Mouse (Mus musculus) embryonic fibroblast, embryonic 13.5 days (primary cell): ENCODE data around the gene Mn1. TPM values are rescaled to one million over a fixed set of nuclear protein-coding genes. Genes with fewer than 3 reads are reported as not detected.
A peak's percentile ranks its signal among the peaks of the same experiment; 100 is the strongest.

Experiments used
- H3K27ac ChIP-seq: 2 replicates; pipeline ENCODE4 v1.5.1; 2012; ENCODE audit warnings: low read length, control low read depth, inconsistent platforms; ENCODE audit not compliant: insufficient read depth
- H3K4me1 ChIP-seq: 2 replicates; pipeline ENCODE4 v1.6.1; 2011; ENCODE audit warnings: low read length; ENCODE audit not compliant: control insufficient read depth, insufficient read depth
- H3K4me3 ChIP-seq: 2 replicates; pipeline ENCODE4 v1.5.1; 2011; ENCODE audit warnings: mild to moderate bottlenecking, control low read depth, low read length; ENCODE audit not compliant: insufficient read depth
- CTCF ChIP-seq: IDR thresholded peaks from 2 replicates; pipeline ENCODE4 v1.5.1; 2011; ENCODE audit warnings: mild to moderate bottlenecking, control low read depth, low read length, moderate library complexity, borderline replicate concordance; ENCODE audit not compliant: insufficient read depth
- POLR2A ChIP-seq: IDR thresholded peaks from 2 replicates; pipeline ENCODE4 v1.6.1; 2011; ENCODE audit warnings: low read depth, mild to moderate bottlenecking, control low read depth, low read length, moderate library complexity
- polyA plus RNA-seq: library from polyadenylated mRNA; stranded (reverse); fragments of >200 nt; gene quantifications from 2 replicates; pipeline ENCODE4 v1.2.4, GENCODE M21; 2011; ENCODE audit warnings: low read depth; ENCODE audit not compliant: missing spikeins, insufficient read length

Gene Mn1
- polyA plus RNA-seq, 1 experiment: 21.7 TPM

DNA sequence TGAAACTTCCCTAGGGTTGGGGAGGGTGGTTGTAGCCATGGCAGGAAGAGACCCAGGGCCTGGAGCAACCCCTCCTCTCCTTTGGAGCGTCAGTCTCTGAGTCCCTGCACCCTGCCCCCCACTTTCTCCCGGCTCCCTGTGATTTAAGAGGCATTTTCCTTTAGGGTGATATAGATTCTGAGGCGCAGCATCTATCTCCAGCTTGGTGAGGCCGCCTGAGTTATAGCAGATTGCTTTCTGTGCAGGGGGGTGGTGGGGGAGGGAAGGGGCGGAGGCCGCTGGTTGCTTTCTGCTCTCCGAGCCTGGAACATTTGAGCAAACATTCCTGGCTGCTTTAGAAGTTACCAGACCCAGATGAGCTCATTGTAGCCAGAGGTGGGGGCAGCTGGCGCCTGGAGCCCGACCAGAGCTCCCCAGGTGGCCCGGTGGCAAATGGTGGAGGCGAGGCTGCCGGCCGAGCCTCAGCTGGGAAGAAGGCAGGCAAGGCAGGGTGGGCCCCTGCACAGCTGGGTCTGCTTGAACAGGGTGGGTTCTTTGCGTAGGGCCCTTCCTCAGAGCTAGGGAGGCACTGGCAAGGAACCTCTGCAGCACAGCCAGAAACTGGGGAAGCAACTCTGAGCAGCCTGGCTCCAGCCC is 8.6 kb upstream of the Mn1 start:
- peak overlapping the region; percentile 21; the same call in 1 of the 2 replicates for H3K27ac ChIP-seq
- no peak overlapping the region for H3K4me3 ChIP-seq
- peaks cover 9% of the 10 kb centered on the region for H3K4me1 ChIP-seq
- no peak for TF ChIP-seq POLR2A
- no peak for TF ChIP-seq CTCF

DNA sequence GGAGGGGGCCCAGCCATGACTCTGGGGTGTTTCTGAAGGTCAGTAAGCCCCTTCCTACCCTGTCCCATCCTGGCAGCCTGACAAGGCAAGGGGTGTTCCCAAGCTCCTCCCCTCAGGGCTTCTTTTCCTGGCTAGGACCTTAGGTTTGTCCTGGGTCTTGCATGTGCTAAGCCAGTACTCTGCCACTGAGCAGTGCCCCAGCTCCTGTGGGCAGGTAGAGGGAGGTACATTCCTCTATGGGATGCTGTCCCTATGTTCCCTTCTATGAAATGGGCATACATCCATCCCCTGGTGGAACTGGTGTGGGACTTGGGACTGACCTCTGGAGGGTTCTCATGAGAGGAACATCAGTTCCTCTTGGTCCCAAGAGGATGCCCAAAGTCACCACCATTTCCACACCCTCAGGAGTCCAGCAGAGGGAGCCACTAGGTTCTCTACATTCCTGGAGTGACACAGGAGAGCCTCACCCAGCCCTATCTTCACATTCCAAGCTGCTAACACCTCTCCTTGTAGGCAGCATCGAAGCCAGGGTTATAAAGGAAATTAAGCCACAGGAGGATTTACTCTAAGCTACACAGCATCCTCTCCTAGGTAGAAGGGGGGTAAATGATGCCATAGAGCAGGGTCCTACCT is 7.6 kb upstream of the Mn1 start:
- TF ChIP-seq CTCF: 0 out of 2 replicates have a peak, but pooled peaks have one; percentile 8
- no peak for TF ChIP-seq POLR2A
- Histone ChIP-seq H3K4me1 (peaks cover 9% of the 10 kb centered on the region), H3K4me3 (no peak overlapping the region), H3K27ac (no peak overlapping the region)

DNA sequence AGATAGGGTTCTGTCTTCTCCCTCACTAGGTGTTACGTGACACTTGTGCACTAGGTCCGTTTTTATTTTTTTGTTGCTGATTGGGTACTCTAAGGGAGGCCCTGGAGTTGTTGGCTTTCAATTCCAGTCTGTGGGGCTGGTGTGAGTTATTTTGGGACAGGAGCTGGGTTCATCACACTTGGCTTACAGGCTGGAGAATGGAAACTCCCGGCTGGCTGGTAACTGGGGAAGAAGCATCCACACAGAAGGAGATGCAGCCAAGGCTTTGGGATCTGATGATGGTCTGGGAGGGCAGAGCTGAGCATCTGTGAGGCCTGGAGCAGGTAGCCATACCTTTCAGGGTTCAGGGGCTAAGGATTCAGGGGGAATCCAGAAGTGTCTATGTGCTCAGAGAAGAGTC is 6.5 kb upstream of the Mn1 start:
- Histone ChIP-seq H3K4me1 (peaks cover 9% of the 10 kb centered on the region), H3K27ac (no peak overlapping the region), H3K4me3 (no peak overlapping the region)
- TF ChIP-seq POLR2A (no peak), CTCF (no peak)

- Histone ChIP-seq H3K27ac (no peak overlapping the region), H3K4me3 (no peak overlapping the region), H3K4me1 (0 out of 2 replicates have a peak, but pooled peaks cover under 1% of the 10 kb centered on the region)
- TF ChIP-seq CTCF (no peak; the same call in 1 of the 2 replicates), POLR2A (no peak)
These were observed 3.0 kb upstream of the Mn1 start for GRCm38 (mm10) chr5:111414192-111414591.

- H3K4me1 ChIP-seq: no peaks in the 10 kb centered on the region
- H3K27ac ChIP-seq: no peak overlapping the region
These were observed 2.4 kb upstream of the Mn1 start for GRCm38 (mm10) chr5:111414770-111415249.

GRCm38 (mm10) chr5:111415575-111415974 is 1.6 kb upstream of the Mn1 start:
- Histone ChIP-seq H3K27ac (no peak overlapping the region), H3K4me1 (no peaks in the 10 kb centered on the region), H3K4me3 (peak overlapping the region; percentile 35)
- no peak for TF ChIP-seq CTCF
- TF ChIP-seq POLR2A: no peak

More at GRCm38 (mm10) chr5:111414770-111415249, 2.4 kb upstream of the Mn1 start:
- TF ChIP-seq CTCF (no peak), POLR2A (no peak)
- no peak overlapping the region for H3K4me3 ChIP-seq

DNA sequence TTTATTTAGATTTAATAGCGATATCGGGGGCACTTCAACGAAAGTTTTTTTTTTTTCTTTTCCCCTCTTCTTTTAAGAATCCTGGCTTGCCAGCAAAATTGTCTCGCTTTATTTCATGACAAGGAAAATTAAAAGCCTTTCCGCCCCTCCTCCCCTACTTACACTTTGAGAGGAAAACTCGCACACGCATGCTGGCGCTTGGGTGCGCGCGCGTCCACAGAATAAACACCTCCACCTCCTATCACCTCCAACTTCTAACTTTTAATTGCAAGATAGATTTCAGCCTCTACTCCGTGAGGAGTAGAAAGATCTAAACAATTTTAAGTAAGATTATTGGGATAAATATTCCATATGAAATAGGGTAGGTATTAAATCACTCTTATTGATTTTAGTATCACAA is 1.1 kb upstream of the Mn1 start:
- no peak for TF ChIP-seq POLR2A
- TF ChIP-seq CTCF: no peak
- Histone ChIP-seq H3K27ac (0 out of 2 replicates have a peak overlapping the region, but pooled peaks have one; percentile 3), H3K4me1 (no peaks in the 10 kb centered on the region), H3K4me3 (peak overlapping the region; percentile 35)

DNA sequence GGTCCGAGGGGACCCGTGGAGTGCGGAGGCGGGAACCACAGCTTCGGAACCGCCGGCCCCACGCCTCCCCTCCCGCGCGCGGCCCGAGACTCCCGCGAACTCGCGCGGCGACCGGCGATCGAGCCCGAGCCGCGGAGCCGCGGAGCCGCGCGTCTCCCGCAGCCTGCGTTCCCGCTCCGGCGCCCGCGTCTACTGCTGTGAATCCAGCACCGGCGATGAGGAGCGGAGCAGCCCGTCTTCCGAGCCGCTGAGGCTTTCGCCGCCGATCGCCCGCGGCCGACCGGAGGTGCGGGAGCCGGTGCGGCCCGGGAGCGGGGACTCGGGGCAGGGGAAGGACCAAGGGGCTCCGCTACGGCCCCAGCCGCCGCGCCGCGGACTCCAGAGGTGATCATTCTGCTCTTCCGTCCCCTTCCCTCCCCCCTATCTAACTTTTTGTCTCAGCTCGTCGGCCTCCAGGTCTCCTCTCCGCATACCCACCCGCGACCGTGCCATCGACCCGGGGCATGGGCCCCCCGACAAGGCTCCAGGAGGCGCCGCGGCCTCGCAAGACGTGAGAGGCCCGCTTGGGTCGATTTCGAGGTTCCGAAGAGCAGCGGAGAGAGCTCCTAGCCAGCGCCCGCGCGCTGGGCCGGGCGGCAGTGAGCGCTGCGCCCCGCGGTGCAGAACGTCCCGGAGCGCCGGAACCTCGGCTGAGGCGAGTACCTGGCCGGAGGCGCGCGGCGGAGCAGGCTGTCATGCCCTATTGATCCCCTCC is 393 bp downstream of the Mn1 start:
- no peak for TF ChIP-seq CTCF
- no peak for TF ChIP-seq POLR2A
- Histone ChIP-seq H3K27ac (peak overlapping the region; percentile 58), H3K4me1 (no peaks in the 10 kb centered on the region), H3K4me3 (peak overlapping the region; percentile 85)

- Histone ChIP-seq H3K4me1 (no peaks in the 10 kb centered on the region), H3K27ac (peak overlapping the region; percentile 38), H3K4me3 (peak overlapping the region; percentile 59)
- no peak for TF ChIP-seq CTCF
- TF ChIP-seq POLR2A: no peak
These were observed 1.3 kb downstream of the Mn1 start for GRCm38 (mm10) chr5:111418202-111419120.
